Mouse (Mus musculus): ENCODE measurements around the gene Cited4. TPM values are rescaled to one million over a fixed set of nuclear protein-coding genes. Genes with fewer than 3 reads are reported as not detected.
A peak's percentile ranks its signal among the peaks of the same experiment; 100 is the strongest.

Cited4 gene
- polyA plus RNA-seq, 1 experiment from 2014 or later = 17.9 TPM

GRCm38 (mm10) chr4:120716765-120717164 is 50.4 kb downstream of the Cited4 start:
- Histone ChIP-seq H3K4me1 (replicated peaks; ENCODE audit: insufficient read depth, low read length) (peaks cover 6% of the 10 kb centered on the region; the same call in 1 of the 2 replicates), H3K9me3 (replicated peaks; ENCODE audit: low read length) (no peaks in the 10 kb centered on the region), H3K4me2 (ENCODE audit: low read length) (peak overlapping the region; percentile 60), H3K4me3 (replicated peaks; ENCODE audit: low read depth, low read length) (peak overlapping the region; percentile 23), H3K36me3 (ENCODE audit: insufficient read depth, low read length) (no peaks in the 10 kb centered on the region), H3K27me3 (ENCODE audit: insufficient read depth, low read length) (no peaks in the 10 kb centered on the region), H3K27ac (no peak overlapping the region), H3K9ac (ENCODE audit: low read depth, low read length) (no peak overlapping the region)
- DNase-seq (ENCODE audit: low spot score) = no peak
- no peak for TF ChIP-seq CTCF (IDR thresholded peaks at IDR 0.05; ENCODE audit: low read depth)
- 19% methylated on average over 12 of the region's 12 CpGs for WGBS
- ATAC-seq (replicated peaks; ENCODE audit: low FRiP score, low read depth) = no peak

Other genes with a start within 250 kb of the Cited4 start
- not detected in 2 replicates for gene Slfnl1, start 134.3 kb upstream of the Cited4 start, polyA plus RNA-seq (2015; fragmentation: Nextera tagmentation; extraction: Ambion mirVana)
- 42.4 and 48.5 TPM in 2 replicates for gene Ctps, start 96.3 kb upstream of the Cited4 start, polyA plus RNA-seq (2015; fragmentation: Nextera tagmentation; extraction: Ambion mirVana)
- 0.38 and 0.54 TPM in 2 replicates for gene Gm8439, start 77.8 kb upstream of the Cited4 start, polyA plus RNA-seq (2015; fragmentation: Nextera tagmentation; extraction: Ambion mirVana)
- 0.52 and 0.67 TPM in 2 replicates for gene Kcnq4, start 82.0 kb downstream of the Cited4 start, polyA plus RNA-seq (2015; fragmentation: Nextera tagmentation; extraction: Ambion mirVana)
- gene Nfyc, start 165.0 kb downstream of the Cited4 start, polyA plus RNA-seq (2015; fragmentation: Nextera tagmentation; extraction: Ambion mirVana) = 107 and 108 TPM in 2 replicates
- 0.21 and 0.22 TPM in 2 replicates for gene Rims3, start 188.2 kb downstream of the Cited4 start, polyA plus RNA-seq (2015; fragmentation: Nextera tagmentation; extraction: Ambion mirVana)

All from kidney, postnatal 0 days (tissue).